Mouse (Mus musculus): ENCODE measurements around the gene Sp6. TPM values are rescaled to one million over a fixed set of nuclear protein-coding genes. Genes with fewer than 3 reads are reported as not detected.

Gene Sp6
- 0.05 and 0.19 TPM in 2 replicates for total RNA-seq (2017)

DNA sequence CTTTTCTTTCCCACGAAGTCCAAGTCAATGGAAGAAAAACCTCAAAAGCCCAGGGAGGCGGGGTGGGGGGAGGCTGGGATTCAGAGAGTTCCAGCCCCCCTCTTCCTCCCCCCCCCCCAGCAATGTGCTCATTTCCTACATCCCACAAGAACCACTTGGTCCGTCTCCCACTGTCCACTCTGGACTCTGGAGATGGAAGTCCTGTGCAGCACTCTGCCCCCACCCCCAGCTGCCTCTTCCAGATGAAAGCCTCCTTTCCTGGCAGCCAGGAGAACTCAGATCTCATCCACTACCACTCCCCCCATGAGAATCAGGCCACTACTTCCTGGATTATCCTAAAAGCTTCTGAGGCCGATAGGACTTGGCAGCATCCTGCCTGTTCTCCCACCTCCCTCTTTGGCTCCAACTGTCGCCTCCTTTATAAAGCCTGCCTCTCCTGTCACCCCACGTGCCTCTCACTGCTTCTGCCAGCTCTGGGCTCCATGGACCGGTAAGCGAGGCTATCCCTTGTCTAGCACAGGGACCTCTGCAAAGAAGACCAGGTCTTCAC is at the start of gene Sp6:
Sp6 (plus strand) TSS at position 274 of the 550 bp plus-strand sequence.
- ATAC-seq (replicated peaks in 1 of 2; ENCODE audit: insufficient read depth in 1 of 2, low FRiP score in 2 of 2, low TSS enrichment in 1 of 2, low read depth in 1 of 2, poor library complexity in 2 of 2, severe bottlenecking in 2 of 2): no peak

DNA sequence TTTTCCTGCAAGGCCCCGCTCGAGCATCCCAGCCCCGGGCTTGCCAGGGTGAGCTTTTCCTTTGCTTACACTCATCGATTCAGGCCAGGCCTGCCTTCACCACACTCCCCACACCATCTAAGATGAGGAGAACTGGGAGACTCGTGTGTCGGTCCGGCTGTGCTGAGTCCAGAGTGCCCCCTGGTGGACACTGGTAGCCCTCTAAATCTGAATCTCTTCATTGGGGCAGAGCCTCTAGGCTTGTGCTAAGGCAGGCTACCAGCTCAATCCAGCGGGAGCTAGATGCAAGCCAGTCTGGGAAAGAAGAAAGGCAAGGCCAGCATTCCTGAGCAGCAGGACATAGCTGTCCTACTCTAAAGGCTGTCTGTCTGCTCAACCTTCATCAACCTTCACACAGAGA is 49.6 kb upstream of the Sp6 start:
- ATAC-seq (replicated peaks in 1 of 2; ENCODE audit: insufficient read depth in 1 of 2, low FRiP score in 2 of 2, low TSS enrichment in 1 of 2, low read depth in 1 of 2, poor library complexity in 2 of 2, severe bottlenecking in 2 of 2): peak; percentile 58 to 72

DNA sequence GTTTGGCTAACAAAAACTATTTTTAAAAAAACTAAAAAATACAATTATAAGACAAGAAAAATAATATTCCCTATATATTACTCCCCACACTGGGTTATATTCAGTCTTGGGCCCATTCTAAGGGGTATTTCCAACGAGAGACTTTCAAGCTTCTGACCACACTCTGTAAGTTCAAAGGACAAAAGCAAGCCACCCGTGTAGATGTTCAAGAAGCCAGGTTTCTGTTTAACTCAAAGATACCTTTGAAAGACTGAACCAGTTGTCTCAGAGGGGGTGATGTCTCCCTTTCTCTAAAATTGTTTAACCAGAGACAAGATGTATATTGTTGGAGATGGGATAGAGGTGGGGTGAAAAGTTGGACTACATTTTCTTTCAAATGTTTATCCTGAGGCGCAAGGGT is 47.0 kb upstream of the Sp6 start:
- ATAC-seq (replicated peaks in 1 of 2; ENCODE audit: insufficient read depth in 1 of 2, low FRiP score in 2 of 2, low TSS enrichment in 1 of 2, low read depth in 1 of 2, poor library complexity in 2 of 2, severe bottlenecking in 2 of 2): no peak

DNA sequence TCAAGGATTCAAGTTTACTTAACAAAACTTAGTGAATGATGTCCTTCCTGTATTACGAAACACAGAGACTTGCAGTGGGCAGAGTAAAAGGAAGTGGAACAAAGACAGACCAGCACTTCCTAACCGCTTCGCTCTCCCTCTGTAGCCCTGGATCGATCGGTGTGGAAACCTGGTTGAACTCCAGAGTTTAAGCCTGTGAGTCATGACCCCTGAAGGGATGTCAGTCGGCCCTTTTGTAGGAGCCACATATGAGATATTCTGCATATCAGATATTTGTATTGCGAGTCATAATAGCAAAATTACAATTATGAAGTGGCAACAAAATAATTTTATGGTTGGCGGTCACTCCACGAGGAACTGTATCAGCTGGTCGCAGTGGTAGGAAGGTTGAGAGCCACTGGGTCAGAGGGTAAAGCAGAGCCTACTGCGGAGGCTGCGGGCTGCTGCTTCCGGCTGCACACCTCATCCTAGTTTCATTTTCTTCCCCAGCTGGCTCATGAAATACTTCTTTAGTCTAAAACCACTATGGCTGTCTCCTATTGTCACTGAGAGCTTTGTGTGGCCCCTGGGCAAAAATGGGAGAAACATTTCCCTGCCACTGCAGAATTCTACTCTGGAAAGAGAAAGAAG is 46.2 kb upstream of the Sp6 start:
- ATAC-seq (replicated peaks in 1 of 2; ENCODE audit: insufficient read depth in 1 of 2, low FRiP score in 2 of 2, low TSS enrichment in 1 of 2, low read depth in 1 of 2, poor library complexity in 2 of 2, severe bottlenecking in 2 of 2): peak; percentile 71 to 74

GRCm38 (mm10) chr11:96967544-96968269 is 45.5 kb upstream of the Sp6 start:
- ATAC-seq (replicated peaks in 1 of 2; ENCODE audit: insufficient read depth in 1 of 2, low FRiP score in 2 of 2, low TSS enrichment in 1 of 2, low read depth in 1 of 2, poor library complexity in 2 of 2, severe bottlenecking in 2 of 2): peak; percentile 49 to 65

GRCm38 (mm10) chr11:96968476-96968875 is 44.7 kb upstream of the Sp6 start:
- ATAC-seq (replicated peaks in 1 of 2; ENCODE audit: insufficient read depth in 1 of 2, low FRiP score in 2 of 2, low TSS enrichment in 1 of 2, low read depth in 1 of 2, poor library complexity in 2 of 2, severe bottlenecking in 2 of 2): no peak

DNA sequence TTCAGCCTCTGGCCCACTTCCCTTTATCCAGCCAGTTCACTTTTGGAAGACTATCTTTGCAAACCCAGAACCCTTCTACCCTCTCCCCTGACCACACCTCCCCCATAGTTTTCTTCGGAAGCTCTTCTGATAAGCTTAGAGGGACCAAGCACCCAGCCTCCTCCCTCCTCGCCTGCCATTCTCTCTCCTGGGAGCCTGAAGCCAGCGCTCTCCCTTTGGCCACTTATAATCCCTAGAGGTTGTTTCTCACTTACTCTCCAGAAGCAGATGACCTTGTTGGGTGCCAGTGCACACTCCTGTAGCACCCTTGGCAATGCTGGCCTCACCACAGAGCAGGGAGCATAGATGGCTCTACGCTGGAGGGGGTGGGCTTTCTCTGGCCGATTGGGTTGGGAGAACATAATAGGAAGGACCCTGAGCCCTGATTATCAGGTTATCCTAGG is 43.9 kb upstream of the Sp6 start:
- no peak for ATAC-seq (replicated peaks in 1 of 2; ENCODE audit: insufficient read depth in 1 of 2, low FRiP score in 2 of 2, low TSS enrichment in 1 of 2, low read depth in 1 of 2, poor library complexity in 2 of 2, severe bottlenecking in 2 of 2)

- no peak for ATAC-seq (replicated peaks in 1 of 2; ENCODE audit: insufficient read depth in 1 of 2, low FRiP score in 2 of 2, low TSS enrichment in 1 of 2, low read depth in 1 of 2, poor library complexity in 2 of 2, severe bottlenecking in 2 of 2)
Observed at GRCm38 (mm10) chr11:96969746-96970145, 43.4 kb upstream of the Sp6 start.

DNA sequence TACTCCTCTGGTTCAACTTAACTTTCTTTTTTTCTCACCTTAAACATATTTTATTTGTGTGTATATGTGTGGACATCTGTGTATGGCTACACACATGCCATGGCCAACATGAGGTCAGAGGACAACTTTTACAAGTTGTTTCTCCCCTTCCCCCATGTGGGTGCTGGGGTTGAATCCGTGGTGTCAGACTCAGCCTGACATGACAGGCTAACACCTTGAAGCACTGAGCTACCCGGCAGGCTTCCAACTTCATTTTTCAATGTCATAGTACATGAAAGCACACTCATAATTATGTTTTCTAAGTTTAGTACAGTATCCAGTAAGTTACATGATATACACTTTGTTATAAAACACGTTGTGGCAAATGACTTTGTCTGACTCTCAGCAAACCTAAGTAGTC is 42.9 kb upstream of the Sp6 start:
- ATAC-seq (replicated peaks in 1 of 2; ENCODE audit: insufficient read depth in 1 of 2, low FRiP score in 2 of 2, low TSS enrichment in 1 of 2, low read depth in 1 of 2, poor library complexity in 2 of 2, severe bottlenecking in 2 of 2): no peak

- no peak for ATAC-seq (replicated peaks in 1 of 2; ENCODE audit: insufficient read depth in 1 of 2, low FRiP score in 2 of 2, low TSS enrichment in 1 of 2, low read depth in 1 of 2, poor library complexity in 2 of 2, severe bottlenecking in 2 of 2)
Observed at GRCm38 (mm10) chr11:96972906-96973305, 40.3 kb upstream of the Sp6 start.

DNA sequence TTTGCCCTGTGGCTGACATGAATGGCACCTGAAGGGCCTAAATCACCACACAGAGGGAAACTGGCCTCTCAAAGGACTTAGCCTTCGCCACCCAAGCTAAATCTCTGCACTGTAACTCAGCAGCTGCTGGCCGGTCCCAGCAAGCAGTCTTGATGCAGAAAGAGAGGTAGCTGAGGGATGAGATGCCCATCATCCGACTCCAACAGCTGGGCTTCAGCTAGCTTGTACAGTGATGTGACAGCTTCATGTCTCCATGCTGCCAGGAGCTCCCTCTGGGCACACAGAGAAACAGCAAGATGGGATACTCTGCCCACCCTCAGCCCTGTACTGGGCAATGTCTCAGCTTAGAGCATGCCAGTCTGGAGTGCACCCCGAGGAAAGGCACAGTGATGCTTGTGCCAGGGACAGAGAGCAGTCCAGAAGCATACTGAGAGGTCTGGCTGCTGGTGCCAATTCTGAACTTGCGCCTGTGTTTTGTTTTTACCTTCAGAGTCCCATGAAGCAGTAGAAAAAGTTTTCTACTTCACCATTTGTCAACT is 39.7 kb upstream of the Sp6 start:
- no peak for ATAC-seq (replicated peaks in 1 of 2; ENCODE audit: insufficient read depth in 1 of 2, low FRiP score in 2 of 2, low TSS enrichment in 1 of 2, low read depth in 1 of 2, poor library complexity in 2 of 2, severe bottlenecking in 2 of 2)

DNA sequence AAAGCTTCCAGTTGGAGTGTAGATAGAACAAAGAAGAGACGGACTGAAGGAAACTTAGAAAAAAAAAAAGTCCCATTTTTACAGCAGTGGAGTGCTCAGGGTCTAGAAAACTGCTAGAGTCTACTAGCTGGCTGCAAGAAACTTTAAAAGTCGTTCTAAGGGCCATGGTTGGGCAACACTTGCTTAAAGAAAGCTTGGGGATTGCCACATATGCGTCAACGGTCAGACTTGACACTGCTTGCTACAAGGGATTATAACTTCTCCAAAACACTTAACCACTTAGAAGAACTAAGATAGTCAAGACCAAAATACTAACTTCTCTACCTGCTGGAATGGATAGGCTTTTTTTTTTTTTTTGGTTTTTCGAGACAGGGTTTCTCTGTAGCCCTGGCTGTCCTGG is 38.4 kb upstream of the Sp6 start:
- no peak for ATAC-seq (replicated peaks in 1 of 2; ENCODE audit: insufficient read depth in 1 of 2, low FRiP score in 2 of 2, low TSS enrichment in 1 of 2, low read depth in 1 of 2, poor library complexity in 2 of 2, severe bottlenecking in 2 of 2)

DNA sequence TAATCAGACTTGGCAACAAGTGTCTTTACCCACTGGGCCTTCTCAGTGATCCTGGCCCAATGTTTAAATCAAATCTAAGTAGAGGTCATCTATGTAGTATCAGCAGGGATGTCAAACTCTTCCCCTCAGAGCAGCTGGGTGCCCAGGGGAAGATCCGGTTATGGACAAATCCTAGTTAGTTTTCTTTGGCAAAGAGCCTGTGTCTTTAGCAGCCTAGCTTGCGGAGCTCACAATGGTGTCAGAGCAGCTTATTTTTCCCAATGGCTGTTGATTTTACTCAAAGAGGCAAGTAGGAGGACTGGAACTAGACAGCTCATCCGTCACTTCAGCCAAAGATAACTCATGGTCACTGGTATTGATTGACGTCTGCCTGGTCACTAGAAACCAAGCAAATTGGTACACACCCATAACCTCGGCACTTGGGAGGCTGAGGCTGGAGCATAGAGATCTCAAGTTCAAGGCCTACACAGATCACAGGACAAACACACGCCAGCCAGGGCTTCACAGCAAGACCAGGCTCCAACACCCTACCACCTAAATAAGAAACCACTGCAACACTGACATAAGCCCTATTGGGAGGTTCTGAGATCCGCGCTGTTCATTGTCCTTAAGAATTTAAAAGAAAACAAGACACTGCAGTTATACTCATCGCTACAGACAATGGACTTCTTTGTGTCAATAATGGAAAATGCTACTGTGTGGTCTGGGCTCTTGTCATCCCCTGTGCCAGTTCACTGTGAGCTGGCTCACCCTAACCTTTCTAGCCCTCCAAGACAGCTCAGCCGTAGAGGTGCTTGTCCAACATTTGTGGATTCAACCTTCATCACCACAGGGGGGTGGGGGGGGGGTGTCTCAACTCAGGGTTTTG is 37.4 kb upstream of the Sp6 start:
- ATAC-seq (replicated peaks in 1 of 2; ENCODE audit: insufficient read depth in 1 of 2, low FRiP score in 2 of 2, low TSS enrichment in 1 of 2, low read depth in 1 of 2, poor library complexity in 2 of 2, severe bottlenecking in 2 of 2): no peak

DNA sequence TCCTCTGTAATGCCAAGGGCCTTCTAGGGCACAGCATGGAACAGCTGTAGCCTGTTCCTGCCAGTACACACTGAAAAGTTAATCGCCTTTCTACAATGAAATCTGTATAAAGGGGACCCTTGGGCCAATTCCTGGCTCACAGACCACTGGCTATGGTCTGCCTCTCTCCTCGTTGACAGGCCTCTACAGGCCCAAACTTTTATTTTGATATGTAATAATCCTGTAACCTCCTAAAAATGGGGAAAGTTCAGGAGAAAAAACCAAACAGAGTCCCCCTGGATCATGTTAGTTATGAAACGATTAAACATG is 36.9 kb upstream of the Sp6 start:
- ATAC-seq (replicated peaks in 1 of 2; ENCODE audit: insufficient read depth in 1 of 2, low FRiP score in 2 of 2, low TSS enrichment in 1 of 2, low read depth in 1 of 2, poor library complexity in 2 of 2, severe bottlenecking in 2 of 2): no peak

GRCm38 (mm10) chr11:96976911-96977591 is 36.1 kb upstream of the Sp6 start:
- ATAC-seq (replicated peaks in 1 of 2; ENCODE audit: insufficient read depth in 1 of 2, low FRiP score in 2 of 2, low TSS enrichment in 1 of 2, low read depth in 1 of 2, poor library complexity in 2 of 2, severe bottlenecking in 2 of 2): peak in 1 of 2 experiments; percentile 6; a peak in 1 of 4 replicates

DNA sequence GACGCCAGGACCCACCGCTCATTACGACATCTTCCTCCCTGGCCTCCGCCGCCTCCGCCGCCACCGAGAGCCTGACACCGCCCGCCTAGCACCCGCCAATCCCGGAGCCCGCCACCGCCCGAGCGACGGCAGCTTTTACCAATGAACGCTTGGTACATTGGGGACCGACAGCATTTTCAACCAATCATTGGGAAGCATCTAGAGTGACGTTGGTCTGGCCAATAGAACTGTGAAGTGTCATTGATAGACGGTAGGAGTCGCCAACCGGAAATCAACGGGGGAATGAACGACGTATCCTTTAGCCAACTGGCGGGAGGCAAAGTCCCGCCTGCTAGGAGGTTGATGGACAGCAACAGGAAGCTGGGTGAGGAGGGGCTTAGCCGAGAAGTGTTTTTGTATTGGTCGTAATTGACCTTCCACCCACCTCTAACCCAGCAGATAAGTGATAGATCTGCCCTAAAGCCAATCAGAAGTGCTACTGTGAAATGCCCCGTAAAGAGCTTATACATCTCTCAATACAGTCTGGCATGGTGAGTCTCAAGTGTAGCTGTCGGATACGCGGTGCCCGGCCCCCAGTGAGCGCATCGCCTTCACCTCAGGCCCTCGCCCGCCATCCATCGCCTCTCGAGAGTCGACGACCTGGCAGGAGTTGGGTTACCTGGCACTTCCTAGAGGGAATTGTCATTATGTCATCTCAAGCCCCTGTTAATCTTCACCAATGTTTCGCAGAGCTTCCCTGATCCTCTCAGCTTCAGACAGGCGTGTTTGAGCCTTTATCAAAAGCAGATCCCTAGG is 35.4 kb upstream of the Sp6 start:
- ATAC-seq (replicated peaks in 1 of 2; ENCODE audit: insufficient read depth in 1 of 2, low FRiP score in 2 of 2, low TSS enrichment in 1 of 2, low read depth in 1 of 2, poor library complexity in 2 of 2, severe bottlenecking in 2 of 2): peak; percentile 93
